Mouse (Mus musculus) thymus, adult 2 months (tissue): ENCODE data around the gene Cryz. TPM values are rescaled to one million over a fixed set of nuclear protein-coding genes. Genes with fewer than 3 reads are reported as not detected.

Experiments used
- DNase-seq: peaks from one replicate; pipeline ENCODE4 v3.0.0; 2021
- H3K27ac ChIP-seq: fragments of 200-500 bp; 2 replicates; pipeline ENCODE4 v1.5.1; 2012; ENCODE audit warnings: low read length, control low read depth; ENCODE audit not compliant: control insufficient read depth, insufficient read depth
- H3K27me3 ChIP-seq: fragments of 200-500 bp; 2 replicates; pipeline ENCODE4 v1.6.1; 2012; ENCODE audit warnings: mild to moderate bottlenecking, low read length, moderate library complexity, mixed read lengths; ENCODE audit not compliant: control insufficient read depth, insufficient read depth
- H3K36me3 ChIP-seq: fragments of 200-500 bp; 2 replicates; pipeline ENCODE4 v1.6.1; 2012; ENCODE audit warnings: mild to moderate bottlenecking, low read length, moderate library complexity; ENCODE audit not compliant: control insufficient read depth, insufficient read depth
- H3K4me1 ChIP-seq: fragments of 200-500 bp; replicated peaks from 2 replicates; pipeline ENCODE4 v1.6.1; 2012; ENCODE audit warnings: low read length; ENCODE audit not compliant: control insufficient read depth, insufficient read depth
- H3K4me3 ChIP-seq: fragments of 200-500 bp; 2 replicates; pipeline ENCODE4 v1.5.1; 2012; ENCODE audit warnings: mild to moderate bottlenecking, low read length, control low read depth, moderate library complexity; ENCODE audit not compliant: control insufficient read depth, insufficient read depth
- CTCF ChIP-seq: fragments of 200-500 bp; IDR thresholded peaks from 2 replicates; pipeline ENCODE4 v1.5.1; 2012; ENCODE audit warnings: mild to moderate bottlenecking, control low read depth, low read length, moderate library complexity, borderline replicate concordance; ENCODE audit not compliant: control insufficient read depth, poor library complexity, insufficient read depth; ENCODE audit errors: extremely low read depth
- POLR2A ChIP-seq: fragments of 200-500 bp; IDR thresholded peaks from 2 replicates; pipeline ENCODE4 v1.6.1; 2012; ENCODE audit warnings: mild to moderate bottlenecking, low read length, control low read depth, moderate library complexity; ENCODE audit not compliant: control insufficient read depth, poor library complexity, insufficient read depth; ENCODE audit errors: extremely low read depth
- WGBS: fragments of 180-500 bp; shearing (Covaris S2); methylation state at CpG from one replicate; pipeline ENCODE4 v1.1.7; 2018; 5-methylcytosine and 5-hydroxymethylcytosine counted together
- polyA plus RNA-seq: library from polyadenylated mRNA; depleted of rRNA; stranded (reverse); fragments of >200 nt; gene quantifications from 2 replicates; pipeline ENCODE4 v1.2.3, GENCODE M21; 2012; rRNA removed

The Cryz gene
- polyA plus RNA-seq, 1 experiment = 2.3 TPM

DNA sequence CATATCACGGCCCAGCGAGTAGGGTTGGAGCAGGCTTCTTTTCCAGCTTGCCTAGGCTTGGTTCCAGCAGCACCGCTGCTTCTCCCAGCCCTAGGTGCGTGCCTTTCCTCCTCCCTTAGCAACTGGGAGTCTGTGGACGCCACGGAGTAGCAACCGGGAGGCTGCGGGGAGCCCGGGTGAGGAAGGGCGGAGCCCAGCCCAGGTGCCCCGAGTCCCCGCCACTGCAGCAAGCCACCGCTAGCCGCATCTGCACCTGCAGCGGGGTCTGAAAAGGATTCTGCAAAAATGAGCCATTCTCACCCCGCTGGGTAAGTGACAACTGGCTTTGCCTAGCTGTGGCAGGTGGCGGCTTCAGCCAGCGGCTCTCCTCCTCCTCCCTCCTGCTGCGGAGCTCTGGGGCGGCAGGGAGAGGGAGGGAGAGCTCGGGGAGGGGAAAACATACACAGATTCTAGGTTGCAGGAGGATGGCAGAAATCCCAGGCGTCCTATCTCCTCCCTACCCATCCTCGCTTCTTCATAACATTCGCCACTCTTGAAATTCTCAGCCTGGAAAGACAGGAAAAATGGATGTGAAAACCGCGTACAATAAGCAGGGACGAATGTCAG lies 67.6 kb downstream of the Cryz start:
- WGBS = 8% methylated on average over 27 of the region's 27 CpGs
- Histone ChIP-seq H3K4me3 (no peak overlapping the region), H3K4me1 (peaks cover 19% of the 10 kb centered on the region), H3K27me3 (no peaks in the 10 kb centered on the region), H3K27ac (peak overlapping the region; percentile 76), H3K36me3 (no peaks in the 10 kb centered on the region)
- TF ChIP-seq POLR2A (0 out of 2 replicates have a peak, but pooled peaks have one; percentile 29), CTCF (no peak)
- peak; percentile 71 for DNase-seq

DNA sequence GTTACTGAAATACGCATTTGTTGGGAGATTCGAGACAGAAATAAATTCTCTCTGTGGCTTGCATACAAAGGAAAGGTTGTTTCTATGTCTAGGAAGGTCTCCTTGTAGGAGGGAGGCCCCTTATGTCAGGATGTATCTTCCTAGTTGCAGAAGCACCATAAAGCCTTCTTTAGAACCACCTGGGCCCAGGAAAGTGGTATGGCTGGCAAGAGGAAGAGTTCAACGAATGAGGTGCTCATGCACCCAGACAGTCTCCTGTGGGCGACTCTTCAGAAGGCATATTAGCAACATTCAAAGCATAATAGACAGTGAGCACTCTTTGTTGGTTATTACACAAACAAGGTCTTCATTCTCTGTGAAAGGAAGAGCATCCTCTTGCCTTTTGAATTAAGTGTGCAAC lies 68.1 kb downstream of the Cryz start:
- Histone ChIP-seq H3K4me1 (peaks cover 19% of the 10 kb centered on the region), H3K36me3 (no peaks in the 10 kb centered on the region), H3K27ac (peak overlapping the region; percentile 69), H3K27me3 (no peaks in the 10 kb centered on the region), H3K4me3 (no peak overlapping the region)
- TF ChIP-seq POLR2A (no peak), CTCF (no peak)
- no peak for DNase-seq
- WGBS = 30% methylated on average over 4 of the region's 4 CpGs

- H3K27me3 ChIP-seq = no peaks in the 10 kb centered on the region
- no peak for DNase-seq
- H3K4me3 ChIP-seq = no peak overlapping the region
- no peaks in the 10 kb centered on the region for H3K36me3 ChIP-seq
- no peak for TF ChIP-seq POLR2A
- TF ChIP-seq CTCF = no peak
- WGBS = 83% methylated on average over 3 of the region's 3 CpGs
- H3K27ac ChIP-seq = no peak overlapping the region
- peaks cover 13% of the 10 kb centered on the region for H3K4me1 ChIP-seq
Measured at GRCm38 (mm10) chr3:154668485-154668884, 72.0 kb downstream of the Cryz start.

DNA sequence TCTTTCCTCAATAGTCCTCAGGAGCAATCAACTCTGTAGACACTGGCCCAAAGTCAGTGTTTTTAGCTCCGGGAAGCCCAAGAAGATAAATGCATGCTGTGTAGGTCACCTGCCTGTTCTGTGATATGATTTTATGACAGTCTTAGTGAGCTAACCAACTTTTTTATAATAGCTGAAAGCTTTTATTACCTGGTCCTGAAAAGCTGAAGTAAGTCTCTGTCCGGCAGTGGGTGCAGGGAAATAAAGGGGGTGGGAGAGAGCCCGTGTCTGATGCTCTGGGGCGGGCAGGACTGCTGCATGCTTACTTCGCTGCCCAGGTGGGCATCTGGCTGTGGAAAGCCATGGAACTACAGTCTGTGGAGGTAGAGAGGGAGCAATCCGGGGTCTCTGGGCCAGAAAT lies 74.1 kb downstream of the Cryz start:
- Histone ChIP-seq H3K4me1 (0 out of 2 replicates have a peak, but pooled peaks cover 4% of the 10 kb centered on the region), H3K4me3 (no peak overlapping the region), H3K36me3 (no peaks in the 10 kb centered on the region), H3K27ac (no peak overlapping the region), H3K27me3 (no peaks in the 10 kb centered on the region)
- no peak for TF ChIP-seq POLR2A
- TF ChIP-seq CTCF = no peak
- WGBS = 89% methylated on average over 6 of the region's 6 CpGs
- DNase-seq = no peak

DNA sequence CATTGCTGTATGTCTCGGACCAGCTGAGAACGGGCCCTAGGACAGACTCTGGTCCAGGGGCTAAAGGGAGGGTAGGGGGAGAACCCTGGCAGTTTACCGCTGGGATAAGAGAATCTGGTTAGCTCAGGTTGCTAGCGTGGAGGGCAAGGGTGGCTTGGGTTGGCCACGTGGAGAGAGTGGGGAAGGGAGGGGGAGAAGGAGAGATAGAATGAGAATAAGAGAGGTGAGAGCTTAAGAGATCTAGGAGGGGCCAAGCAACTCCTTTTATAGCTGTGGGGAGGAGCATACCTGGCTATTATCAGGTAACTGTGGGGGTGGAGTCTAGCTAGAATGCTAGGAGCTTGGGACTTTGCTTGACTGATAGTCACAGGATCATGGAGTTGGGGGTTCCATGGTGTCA lies 74.5 kb downstream of the Cryz start:
- no peaks in the 10 kb centered on the region for H3K36me3 ChIP-seq
- WGBS = 72% methylated on average over 5 of the region's 5 CpGs
- TF ChIP-seq CTCF (no peak), POLR2A (no peak)
- no peaks in the 10 kb centered on the region for H3K27me3 ChIP-seq
- no peak for DNase-seq
- no peak overlapping the region for H3K4me3 ChIP-seq
- no peak overlapping the region for H3K27ac ChIP-seq
- H3K4me1 ChIP-seq = 0 out of 2 replicates have a peak, but pooled peaks cover 2% of the 10 kb centered on the region

Other genes starting within 250 kb of the Cryz start
- 11.2 and 12.6 TPM in 2 replicates for gene Tyw3, start 393 bp downstream of the Cryz start, polyA plus RNA-seq
- gene Erich3, start 67.1 kb downstream of the Cryz start, polyA plus RNA-seq = 0.31 and 0.42 TPM in 2 replicates